Mouse (Mus musculus) cerebellum, adult 2 months (tissue): ENCODE measurements around the gene Tatdn3. TPM values are rescaled to one million over a fixed set of nuclear protein-coding genes. Genes with fewer than 3 reads are reported as not detected.

Experiments
- DNase-seq, 2 experiments: peaks; one replicate each; pipeline ENCODE4 v3.0.0; 2021
- H3K27ac ChIP-seq: fragments of 200-500 bp; 2 replicates; pipeline ENCODE4 v1.5.1; 2012; ENCODE audit warnings: low read length, control low read depth, inconsistent platforms; ENCODE audit not compliant: insufficient read depth
- H3K27me3 ChIP-seq: fragments of 200-500 bp; 2 replicates; pipeline ENCODE4 v1.6.1; 2012; ENCODE audit warnings: inconsistent platforms, mild to moderate bottlenecking, low read length, moderate library complexity; ENCODE audit not compliant: control insufficient read depth, insufficient read depth
- H3K4me1 ChIP-seq: fragments of 200-500 bp; 2 replicates; pipeline ENCODE4 v1.6.1; 2011; ENCODE audit warnings: low read length; ENCODE audit not compliant: control insufficient read depth, insufficient read depth
- H3K4me3 ChIP-seq: fragments of 200-500 bp; replicated peaks from 2 replicates; pipeline ENCODE3; 2011; ENCODE audit warnings: mild to moderate bottlenecking, low read depth, low read length, control low read depth; ENCODE audit not compliant: insufficient read depth
- CTCF ChIP-seq: fragments of 200-500 bp; IDR thresholded peaks from 2 replicates; pipeline ENCODE4 v1.5.1; 2011; ENCODE audit warnings: low read depth, mild to moderate bottlenecking, control low read depth, low read length, moderate library complexity, borderline replicate concordance; ENCODE audit not compliant: insufficient read depth
- POLR2A ChIP-seq: fragments of 200-500 bp; IDR thresholded peaks from 2 replicates; pipeline ENCODE4 v1.6.1; 2011; ENCODE audit warnings: low read length, control low read depth, borderline replicate concordance; ENCODE audit not compliant: insufficient read depth
- WGBS: fragments of 180-500 bp; shearing (Covaris S2); methylation state at CpG from one replicate; pipeline ENCODE4 v1.1.7; 2018; 5-methylcytosine and 5-hydroxymethylcytosine counted together
- polyA plus RNA-seq: library from polyadenylated mRNA; depleted of rRNA; stranded (reverse); fragments of >200 nt; gene quantifications from 2 replicates; pipeline ENCODE4 v1.2.3, GENCODE M21; 2012

The Tatdn3 gene
- polyA plus RNA-seq, 1 experiment, result 54.4 TPM

DNA sequence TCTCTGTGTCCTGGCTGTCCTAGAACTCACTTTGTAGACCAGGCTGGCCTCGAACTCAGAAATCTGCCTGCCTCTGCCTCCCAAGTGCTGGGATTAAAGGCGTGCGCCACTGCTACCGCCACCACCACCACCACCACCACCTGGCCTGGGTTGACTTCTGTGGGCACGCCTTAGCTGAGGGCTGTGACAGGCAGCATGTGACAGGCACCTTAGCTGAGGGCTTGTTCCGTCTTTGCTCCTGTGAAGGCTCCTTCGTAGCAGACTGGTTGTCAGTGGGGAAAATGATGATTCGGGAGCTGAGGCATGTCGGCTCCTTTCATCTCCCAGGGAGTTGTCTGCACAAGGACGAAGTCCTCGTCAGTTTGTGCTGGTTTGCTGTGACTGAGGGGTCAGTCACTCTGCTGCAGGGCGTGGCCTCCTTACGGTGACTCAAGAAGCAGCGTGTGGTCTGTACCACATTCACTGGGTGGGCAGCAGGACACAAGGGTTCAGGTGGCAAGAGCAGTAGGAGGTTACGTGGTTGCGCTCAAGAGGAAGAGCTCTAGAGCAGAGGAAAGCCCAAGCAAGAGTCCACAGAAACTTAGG lies 9.7 kb upstream of the Tatdn3 start:
- H3K4me3 ChIP-seq, result no peak overlapping the region
- no peaks in the 10 kb centered on the region for H3K4me1 ChIP-seq
- no peak overlapping the region for H3K27ac ChIP-seq
- TF ChIP-seq CTCF (no peak), POLR2A (no peak)
- no peak for DNase-seq
- no peaks in the 10 kb centered on the region for H3K27me3 ChIP-seq
- WGBS, result 88% methylated on average over 16 of the region's 16 CpGs

- Histone ChIP-seq H3K27ac (no peak overlapping the region), H3K4me3 (no peak overlapping the region), H3K27me3 (no peaks in the 10 kb centered on the region), H3K4me1 (no peaks in the 10 kb centered on the region)
- TF ChIP-seq POLR2A, result no peak
- TF ChIP-seq CTCF, result no peak
- WGBS, result 89% methylated on average over 6 of the region's 6 CpGs
- DNase-seq, result no peak
Measured at GRCm38 (mm10) chr1:191071613-191072012, 8.9 kb upstream of the Tatdn3 start.

- Histone ChIP-seq H3K27me3 (no peaks in the 10 kb centered on the region), H3K27ac (no peak overlapping the region), H3K4me3 (no peak overlapping the region), H3K4me1 (no peaks in the 10 kb centered on the region)
- WGBS, result 75% methylated on average over 4 of the region's 4 CpGs
- no peak for DNase-seq
- no peak for TF ChIP-seq POLR2A
- TF ChIP-seq CTCF, result no peak
Measured at GRCm38 (mm10) chr1:191070259-191070658, 7.5 kb upstream of the Tatdn3 start.

GRCm38 (mm10) chr1:191068377-191068776 lies 5.6 kb upstream of the Tatdn3 start:
- 75% methylated on average over 5 of the region's 5 CpGs for WGBS
- Histone ChIP-seq H3K27me3 (no peaks in the 10 kb centered on the region), H3K4me1 (no peaks in the 10 kb centered on the region), H3K4me3 (no peak overlapping the region), H3K27ac (no peak overlapping the region)
- no peak for DNase-seq
- TF ChIP-seq POLR2A (no peak), CTCF (no peak)

DNA sequence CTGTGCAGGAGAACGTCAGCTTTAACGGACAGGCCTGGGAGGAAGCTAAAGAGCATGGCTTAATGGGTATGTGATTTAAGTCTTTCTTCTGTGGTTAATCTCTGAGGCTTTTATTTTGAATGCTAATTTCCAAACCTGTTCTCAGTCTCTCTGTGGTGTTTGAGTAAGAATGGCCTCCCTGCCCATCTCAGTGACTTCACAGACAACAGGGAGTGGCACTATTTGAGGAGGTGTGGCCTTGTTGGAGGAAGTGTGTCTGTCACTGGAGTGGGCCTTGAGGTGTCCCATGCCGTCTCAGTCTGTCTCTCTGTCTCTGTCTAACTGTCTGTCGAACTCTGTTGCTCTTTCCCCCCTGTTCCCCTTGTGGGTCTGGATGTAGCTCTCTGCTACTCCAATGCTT lies 2.5 kb upstream of the Tatdn3 start:
- H3K4me1 ChIP-seq, result no peaks in the 10 kb centered on the region; the same call in 1 of the 2 replicates
- no peak overlapping the region for H3K27ac ChIP-seq
- no peak overlapping the region for H3K4me3 ChIP-seq
- no peaks in the 10 kb centered on the region for H3K27me3 ChIP-seq
- DNase-seq, result no peak
- no peak for TF ChIP-seq POLR2A
- no peak for TF ChIP-seq CTCF
- 85% methylated on average over 4 of the region's 4 CpGs for WGBS

DNA sequence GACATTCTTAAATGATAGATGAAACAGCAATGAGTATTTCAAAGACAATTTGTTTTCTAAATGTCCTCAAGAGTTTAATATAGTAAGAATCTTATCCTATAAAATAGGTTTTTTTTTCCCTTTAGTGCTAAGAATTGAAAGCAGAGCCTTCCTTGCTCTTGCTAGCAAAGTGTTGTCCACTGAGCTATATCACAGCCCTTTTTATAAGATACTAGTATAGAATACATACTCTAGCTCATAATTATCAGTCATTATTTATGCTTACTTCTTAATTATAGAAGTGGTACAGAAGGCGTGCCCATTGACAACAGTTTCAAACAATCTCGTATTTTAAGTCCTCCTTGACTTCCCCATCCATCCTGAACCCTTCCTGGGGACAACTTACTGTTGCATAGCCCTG lies 1.8 kb upstream of the Tatdn3 start:
- Histone ChIP-seq H3K27me3 (no peaks in the 10 kb centered on the region), H3K4me1 (no peaks in the 10 kb centered on the region; the same call in 1 of the 2 replicates), H3K27ac (no peak overlapping the region), H3K4me3 (no peak overlapping the region)
- TF ChIP-seq CTCF, result no peak
- TF ChIP-seq POLR2A, result no peak
- DNase-seq, result no peak
- 88% methylated on average over 2 of the region's 2 CpGs for WGBS

- Histone ChIP-seq H3K27me3 (no peaks in the 10 kb centered on the region), H3K4me3 (no peak overlapping the region), H3K4me1 (no peaks in the 10 kb centered on the region; the same call in 1 of the 2 replicates), H3K27ac (no peak overlapping the region)
- DNase-seq, result no peak
- WGBS, result 42% methylated on average over 9 of the region's 9 CpGs
- TF ChIP-seq CTCF, result no peak
- TF ChIP-seq POLR2A, result no peak
Measured at GRCm38 (mm10) chr1:191063700-191064099, 968 bp upstream of the Tatdn3 start.

- 4% methylated on average over 15 of the region's 15 CpGs for WGBS
- TF ChIP-seq CTCF (no peak), POLR2A (no peak)
- Histone ChIP-seq H3K27ac (peak overlapping the region; percentile 51; the same call in 1 of the 2 replicates), H3K4me1 (no peaks in the 10 kb centered on the region; the same call in 1 of the 2 replicates), H3K4me3 (peak overlapping the region; percentile 93), H3K27me3 (no peaks in the 10 kb centered on the region)
- DNase-seq, result no peak
Measured at GRCm38 (mm10) chr1:191062241-191062780, 421 bp downstream of the Tatdn3 start.
